Mouse (Mus musculus) MN1 (cell line): Measurements from ENCODE around the gene Prcd.

Experiments used
- DNase-seq: peaks from one replicate; pipeline ENCODE4 v3.0.0-alpha.2; 2016; ENCODE audit warnings: low spot score

Prcd gene

DNA sequence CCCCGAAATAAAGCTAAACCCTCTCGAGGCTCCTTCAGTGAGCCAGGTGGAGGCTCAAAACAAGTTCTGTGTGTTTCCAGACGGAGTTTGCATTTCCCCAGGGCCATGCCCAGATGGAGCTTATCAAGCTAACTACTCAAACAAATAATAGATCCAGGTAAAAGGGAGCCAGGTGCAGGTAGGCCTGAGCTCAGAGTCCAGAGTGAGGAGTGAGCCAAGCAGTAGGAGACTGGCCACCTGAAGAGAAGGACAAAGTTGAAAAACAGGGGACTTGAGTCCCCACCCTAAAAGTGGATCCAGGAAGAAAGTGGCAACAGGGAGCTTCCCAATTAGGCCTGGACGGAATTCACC lies 40.5 kb downstream of the Prcd start:
- DNase-seq: no peak

DNA sequence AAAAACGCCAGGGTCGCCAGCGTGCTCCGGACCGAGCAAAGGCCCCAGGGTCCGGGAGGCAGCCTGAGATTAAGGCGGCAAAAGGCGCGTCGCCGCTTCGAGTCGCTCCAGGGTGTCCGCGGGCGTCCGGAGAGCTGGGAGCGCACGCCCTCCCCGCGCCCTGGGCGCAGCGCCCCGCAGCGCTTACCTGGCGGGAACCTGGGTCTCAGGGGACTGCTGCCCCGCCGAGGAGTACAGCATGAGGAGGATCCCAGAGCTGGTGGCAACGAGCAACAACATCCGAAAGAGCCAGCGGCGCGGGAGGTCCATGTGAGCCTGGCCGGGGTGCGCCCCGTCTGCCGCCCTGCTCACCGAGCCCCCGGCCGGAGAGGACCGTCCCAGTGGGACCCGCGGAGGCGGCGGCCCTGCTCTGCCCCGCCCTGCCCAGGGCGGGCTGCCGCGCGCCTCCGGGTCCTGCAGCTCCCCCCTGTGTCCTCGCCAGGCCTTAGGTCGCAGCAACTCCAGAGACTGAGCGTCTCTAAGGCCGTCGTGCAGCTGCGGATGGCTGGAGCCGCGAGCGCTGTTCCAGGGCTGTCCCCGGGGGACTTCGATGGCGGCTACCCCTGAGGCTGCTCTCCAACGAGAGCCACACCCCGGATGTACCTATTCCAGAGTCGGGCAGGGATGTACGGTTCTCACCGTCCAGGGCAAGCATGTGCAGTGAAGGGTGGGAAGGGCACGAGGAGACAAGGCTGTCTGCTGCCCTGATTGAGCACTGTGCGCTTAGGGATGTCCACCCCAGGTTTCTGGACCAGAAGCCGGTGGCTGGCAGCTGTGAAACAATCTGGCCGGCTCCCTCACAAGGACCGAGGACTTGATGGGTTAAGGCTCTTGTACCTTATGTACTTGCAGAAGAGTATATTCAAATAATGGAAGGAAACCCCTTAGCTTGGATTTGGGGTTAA lies 41.2 kb downstream of the Prcd start:
- DNase-seq: no peak

DNA sequence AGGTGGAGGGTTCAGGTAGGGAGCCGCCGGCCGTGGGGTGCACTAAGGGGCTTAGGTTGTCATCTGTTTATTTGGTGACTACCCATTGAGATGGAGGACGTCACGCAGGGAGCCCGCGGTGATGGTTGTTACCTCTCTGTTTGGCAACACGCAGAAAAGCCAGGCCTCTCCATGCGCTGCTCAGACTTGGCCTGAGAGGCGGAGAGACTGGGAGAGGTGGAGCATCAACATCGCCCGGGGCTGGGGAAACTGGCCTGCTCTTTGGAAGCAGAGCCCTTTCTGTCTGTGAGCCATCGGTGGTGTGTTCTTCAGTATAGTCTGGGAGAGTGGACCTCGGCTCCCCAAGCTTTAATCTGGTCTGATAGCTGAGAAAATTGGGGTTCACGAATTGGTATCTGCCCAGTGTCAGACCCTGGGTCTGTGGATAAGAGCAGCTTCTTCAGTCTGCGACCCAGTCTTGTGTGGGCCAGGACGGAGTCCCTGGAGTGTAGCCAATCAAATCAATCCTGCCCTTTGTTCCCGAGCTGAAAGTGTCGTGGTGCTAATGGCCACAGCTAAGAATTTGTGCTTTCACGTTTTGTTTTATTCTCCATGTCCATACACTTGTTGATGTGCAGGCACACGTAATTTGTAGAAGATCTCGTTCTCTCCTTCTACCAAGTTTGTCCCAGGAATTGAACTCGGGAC lies 42.0 kb downstream of the Prcd start:
- DNase-seq: no peak

DNA sequence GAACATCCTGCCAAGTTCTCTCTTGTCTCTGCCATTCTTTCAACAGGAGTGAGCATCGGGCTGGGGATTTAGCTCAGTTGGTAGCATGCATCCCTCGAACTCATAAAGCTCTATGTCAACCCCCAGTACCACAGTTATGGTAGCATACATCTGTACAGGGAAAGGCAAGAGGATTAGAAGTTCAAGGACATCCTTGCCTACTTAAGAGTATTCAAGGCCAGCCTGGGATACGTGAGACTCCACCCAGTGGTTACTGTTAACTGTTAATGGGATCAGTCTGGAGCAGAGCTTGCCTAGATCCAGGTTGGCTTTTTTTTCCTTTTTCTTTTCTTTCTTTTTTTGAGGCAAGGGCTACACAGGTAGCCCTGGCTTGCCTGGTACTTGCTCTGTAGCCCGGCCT lies 43.1 kb downstream of the Prcd start:
- no peak for DNase-seq

DNA sequence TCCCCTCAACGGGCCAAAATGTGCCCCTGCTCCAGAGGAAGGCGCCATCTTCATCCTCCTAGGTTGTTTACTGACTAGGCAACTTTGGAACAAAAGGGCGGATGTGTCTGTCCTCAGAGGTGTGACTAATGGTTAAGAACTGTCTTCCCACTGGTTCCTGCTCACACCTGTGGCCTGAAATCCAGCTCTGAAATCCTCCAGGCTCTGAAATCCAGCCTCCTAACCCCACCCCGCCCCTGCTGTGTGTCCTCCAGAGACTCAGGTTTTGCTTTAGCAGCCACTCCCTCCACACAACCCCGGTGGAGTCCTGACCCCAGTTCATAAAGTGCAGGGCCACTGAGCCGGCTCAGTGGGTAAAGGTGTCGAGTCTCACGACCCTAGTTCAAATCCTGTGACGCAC lies 44.2 kb downstream of the Prcd start:
- no peak for DNase-seq

DNA sequence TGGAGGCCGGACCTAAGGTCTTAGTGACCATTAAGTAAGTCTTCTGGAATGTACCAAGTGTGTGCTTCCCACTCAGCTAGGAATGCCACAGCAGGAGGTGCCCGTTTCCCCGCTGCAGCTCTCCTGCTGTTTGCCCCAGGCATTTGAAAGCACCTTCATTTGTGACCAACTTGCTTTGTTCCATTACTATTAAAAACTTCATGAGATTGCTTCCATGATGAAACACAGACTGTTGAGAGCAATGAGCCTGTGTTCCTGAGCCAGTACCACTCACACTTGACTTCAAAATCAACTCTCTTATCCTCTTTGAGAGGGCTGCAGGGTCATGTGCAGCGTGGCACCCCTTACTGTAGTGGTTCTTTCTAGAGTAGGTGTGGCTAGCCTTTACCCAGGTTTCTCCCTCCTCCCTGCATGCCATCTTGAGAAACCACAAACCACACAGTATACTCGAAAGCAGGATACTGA lies 48.1 kb downstream of the Prcd start:
- no peak for DNase-seq

DNA sequence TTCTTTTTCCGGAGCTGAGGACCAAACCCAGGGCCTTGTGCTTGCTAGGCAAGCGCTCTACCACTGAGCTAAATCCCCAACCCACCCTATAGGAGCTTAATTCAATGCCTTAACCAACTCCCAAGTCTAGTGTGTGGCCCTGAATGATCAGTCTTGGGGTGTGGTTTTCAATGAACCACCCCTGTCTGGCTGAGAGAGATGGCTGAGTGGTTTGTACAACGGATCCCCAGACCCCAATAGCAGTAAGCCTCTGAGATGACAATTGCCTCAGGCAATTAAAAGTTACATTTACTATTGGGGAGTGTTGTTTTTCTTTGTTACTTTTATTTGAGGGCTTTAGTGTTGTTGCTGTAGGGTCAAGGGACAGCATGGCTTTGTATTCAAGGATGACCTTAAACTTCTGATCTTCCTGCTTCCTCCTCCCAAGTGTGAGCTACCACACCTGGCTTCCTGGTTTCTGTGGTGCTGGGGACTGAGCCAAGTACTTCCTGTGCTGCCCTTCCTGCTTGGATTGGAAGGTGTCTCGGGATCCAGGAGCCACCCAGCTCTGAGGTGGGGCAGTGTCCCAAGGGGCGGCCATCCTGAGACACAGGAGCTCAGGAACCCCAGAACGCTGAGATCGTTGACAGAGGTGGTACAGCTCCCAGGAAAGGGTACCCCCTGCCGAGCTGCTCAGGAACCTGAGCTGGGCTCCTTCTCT lies 51.2 kb downstream of the Prcd start:
- DNase-seq: no peak

DNA sequence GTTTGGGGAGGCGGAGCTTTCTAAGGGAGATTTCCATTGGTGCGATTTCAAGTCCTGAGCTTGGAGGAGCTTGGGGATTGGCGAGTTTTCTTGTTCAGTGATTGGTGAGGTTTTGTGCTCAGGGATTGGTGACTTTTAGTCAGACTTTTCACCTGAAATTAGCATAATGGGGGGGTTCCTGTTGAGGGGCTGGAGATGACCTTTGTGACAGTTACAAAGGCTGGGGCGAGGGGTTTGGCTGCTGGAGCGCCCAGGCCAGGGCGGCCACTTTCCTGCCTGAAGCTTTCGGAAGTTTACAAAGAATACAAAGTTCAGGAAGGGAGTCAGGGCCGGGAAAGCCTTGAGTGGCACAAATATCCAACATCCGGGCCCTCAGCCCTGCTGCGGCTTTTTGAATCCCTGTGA lies 51.9 kb downstream of the Prcd start:
- DNase-seq: no peak

DNA sequence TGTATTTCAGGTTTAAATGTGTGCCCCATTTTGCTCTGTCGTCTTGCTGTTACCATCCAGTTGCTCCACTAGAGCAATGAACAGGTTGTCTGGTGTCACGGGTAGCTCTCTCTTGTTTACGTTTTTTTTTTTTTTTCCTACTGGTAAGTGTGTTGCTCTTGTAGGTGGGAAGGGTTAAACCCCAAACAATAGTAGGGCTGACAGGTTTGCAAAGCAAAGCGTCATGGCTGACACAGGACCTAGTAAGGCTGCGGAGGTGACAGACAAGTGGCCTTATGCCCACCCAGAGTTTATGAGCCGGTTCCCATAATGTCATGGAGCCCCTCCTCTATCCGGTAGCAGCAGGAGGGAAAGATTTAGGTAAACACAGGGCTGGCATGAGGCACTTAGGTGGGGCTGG lies 53.0 kb downstream of the Prcd start:
- no peak for DNase-seq

DNA sequence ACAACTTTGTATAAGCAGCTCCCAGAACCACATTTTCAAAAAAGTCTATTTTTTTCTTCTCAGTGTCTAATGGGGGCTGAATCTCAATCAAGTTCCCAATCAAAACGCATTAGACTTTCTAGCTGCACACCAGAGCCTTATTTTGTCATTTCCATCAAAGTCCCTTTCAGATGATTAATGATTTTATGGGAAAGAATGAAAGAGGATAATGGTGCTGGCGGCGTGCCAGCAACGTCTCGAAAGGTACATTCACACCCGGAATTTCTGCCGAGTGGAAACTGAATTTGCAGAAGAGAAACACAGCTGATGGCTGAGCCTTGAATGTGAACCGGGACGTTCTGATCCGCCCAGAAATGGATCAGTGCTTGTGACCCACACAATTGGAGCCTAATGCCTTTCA lies 56.8 kb downstream of the Prcd start:
- no peak for DNase-seq

DNA sequence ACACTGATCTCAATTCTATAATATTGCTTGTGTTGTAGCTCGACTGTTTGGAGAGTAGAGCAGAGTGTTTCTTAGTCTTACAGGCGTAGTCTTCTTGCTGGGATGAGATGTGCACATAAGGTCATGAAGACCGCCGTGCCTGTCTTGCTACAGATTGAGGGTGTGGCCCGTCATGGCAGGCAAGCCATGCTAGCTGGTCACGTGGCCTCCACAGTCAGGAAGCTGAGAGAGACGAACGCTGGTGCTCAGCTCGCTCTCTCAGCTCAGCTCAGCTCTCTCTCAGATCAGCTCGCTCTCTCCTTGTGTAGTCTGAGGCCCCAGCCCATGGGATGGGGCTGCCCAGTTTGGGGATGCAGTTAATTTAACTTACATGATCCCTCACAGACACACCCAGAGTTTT lies 57.5 kb downstream of the Prcd start:
- no peak for DNase-seq

DNA sequence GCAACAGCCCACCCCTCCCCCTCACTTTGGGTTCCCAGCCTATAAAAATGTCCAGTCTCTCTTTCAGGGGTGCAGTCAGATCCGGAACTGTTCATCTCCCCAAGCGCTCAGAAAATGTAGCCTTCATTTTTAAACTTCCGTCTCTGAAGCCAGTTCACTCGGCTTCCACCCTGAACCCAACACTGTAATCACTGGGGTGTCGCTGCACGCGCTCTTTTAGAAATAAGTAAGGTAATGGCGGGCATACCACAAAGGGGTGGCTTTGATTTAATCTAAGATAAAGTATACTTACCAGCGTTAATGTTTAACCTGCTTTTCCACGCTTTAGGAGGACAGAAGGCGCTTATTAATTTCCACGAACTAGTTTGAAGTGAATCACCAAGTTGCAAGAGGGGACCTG lies 60.7 kb downstream of the Prcd start:
- no peak for DNase-seq
